Mouse (Mus musculus): ENCODE data around the gene Nod1. TPM values are rescaled to one million over a fixed set of nuclear protein-coding genes. Genes with fewer than 3 reads are reported as not detected.

Gene Nod1
- polyA plus RNA-seq, 1 experiment from 2014 or later: 3.6 TPM

GRCm38 (mm10) chr6:54975616-54976015 lies 3.2 kb upstream of the Nod1 start:
- WGBS: 67% methylated on average over 1 of the region's 1 CpGs
- Histone ChIP-seq H3K4me3 (replicated peaks) (no peak overlapping the region), H3K27me3 (replicated peaks) (peaks cover 14% of the 10 kb centered on the region), H3K4me1 (peaks cover 14% of the 10 kb centered on the region), H3K9me3 (replicated peaks) (no peaks in the 10 kb centered on the region), H3K27ac (replicated peaks) (no peak overlapping the region), H3K4me2 (no peak overlapping the region), H3K36me3 (no peaks in the 10 kb centered on the region), H3K9ac (replicated peaks) (no peak overlapping the region)
- ATAC-seq (ENCODE audit: low FRiP score): no peak

- no peak overlapping the region for H3K27ac ChIP-seq (replicated peaks)
- no peak overlapping the region for H3K9ac ChIP-seq (replicated peaks)
- H3K4me3 ChIP-seq (replicated peaks): no peak overlapping the region
- no peak overlapping the region for H3K4me2 ChIP-seq
- no peaks in the 10 kb centered on the region for H3K9me3 ChIP-seq (replicated peaks)
- no peaks in the 10 kb centered on the region for H3K36me3 ChIP-seq
- H3K27me3 ChIP-seq (replicated peaks): peaks cover 14% of the 10 kb centered on the region
- H3K4me1 ChIP-seq: peaks cover 14% of the 10 kb centered on the region
- 68% methylated on average over 5 of the region's 5 CpGs for WGBS
- no peak for ATAC-seq (ENCODE audit: low FRiP score)
Observed at GRCm38 (mm10) chr6:54974501-54974900, 2.1 kb upstream of the Nod1 start.

GRCm38 (mm10) chr6:54972929-54973211 lies 458 bp upstream of the Nod1 start:
- Histone ChIP-seq H3K27me3 (replicated peaks) (peaks cover 14% of the 10 kb centered on the region), H3K4me2 (peak overlapping the region; percentile 97), H3K27ac (replicated peaks) (no peak overlapping the region), H3K9me3 (replicated peaks) (no peaks in the 10 kb centered on the region), H3K9ac (replicated peaks) (no peak overlapping the region), H3K4me3 (replicated peaks) (peak overlapping the region; percentile 59), H3K36me3 (no peaks in the 10 kb centered on the region), H3K4me1 (peaks cover 14% of the 10 kb centered on the region)
- 0 out of 2 replicates have a peak, but pooled peaks have one; percentile 56 for ATAC-seq (ENCODE audit: low FRiP score)
- 15% methylated on average over 5 of the region's 5 CpGs for WGBS

GRCm38 (mm10) chr6:54971731-54972110 lies 691 bp downstream of the Nod1 start:
- H3K27ac ChIP-seq (replicated peaks): peak overlapping the region; percentile 72; the same call in 1 of the 2 replicates
- H3K4me1 ChIP-seq: peaks cover 14% of the 10 kb centered on the region
- 17% methylated on average over 8 of the region's 8 CpGs for WGBS
- H3K36me3 ChIP-seq: no peaks in the 10 kb centered on the region
- no peak for ATAC-seq (ENCODE audit: low FRiP score)
- H3K9ac ChIP-seq (replicated peaks): peak overlapping the region; percentile 58
- peak overlapping the region; percentile 97 for H3K4me2 ChIP-seq
- H3K4me3 ChIP-seq (replicated peaks): peak overlapping the region; percentile 59
- H3K27me3 ChIP-seq (replicated peaks): peaks cover 14% of the 10 kb centered on the region
- H3K9me3 ChIP-seq (replicated peaks): no peaks in the 10 kb centered on the region

GRCm38 (mm10) chr6:54970506-54970905 lies 1.9 kb downstream of the Nod1 start:
- H3K36me3 ChIP-seq: no peaks in the 10 kb centered on the region
- H3K9ac ChIP-seq (replicated peaks): no peak overlapping the region
- H3K4me1 ChIP-seq: peaks cover 14% of the 10 kb centered on the region
- no peak overlapping the region for H3K4me2 ChIP-seq
- ATAC-seq (ENCODE audit: low FRiP score): no peak
- 67% methylated on average over 9 of the region's 9 CpGs for whole genome bisulfite sequencing
- H3K4me3 ChIP-seq (replicated peaks): no peak overlapping the region
- no peaks in the 10 kb centered on the region for H3K9me3 ChIP-seq (replicated peaks)
- H3K27ac ChIP-seq (replicated peaks): no peak overlapping the region
- peaks cover 14% of the 10 kb centered on the region for H3K27me3 ChIP-seq (replicated peaks)

- no peak for ATAC-seq (ENCODE audit: low FRiP score)
- 56% methylated on average over 2 of the region's 2 CpGs for WGBS
- H3K4me3 ChIP-seq (replicated peaks): no peak overlapping the region
Observed at GRCm38 (mm10) chr6:54969801-54970200, 2.6 kb downstream of the Nod1 start.

GRCm38 (mm10) chr6:54967591-54967990 lies 4.8 kb downstream of the Nod1 start:
- Histone ChIP-seq H3K4me2 (no peak overlapping the region), H3K27me3 (replicated peaks) (peaks cover 5% of the 10 kb centered on the region), H3K36me3 (no peaks in the 10 kb centered on the region), H3K4me3 (replicated peaks) (no peak overlapping the region), H3K27ac (replicated peaks) (no peak overlapping the region), H3K9me3 (replicated peaks) (no peaks in the 10 kb centered on the region), H3K4me1 (peaks cover 9% of the 10 kb centered on the region; the same call in 1 of the 2 replicates), H3K9ac (replicated peaks) (no peak overlapping the region)
- ATAC-seq (ENCODE audit: low FRiP score): no peak
- WGBS: 48% methylated on average over 10 of the region's 10 CpGs

More at GRCm38 (mm10) chr6:54969801-54970200, 2.6 kb downstream of the Nod1 start:
- peaks cover 14% of the 10 kb centered on the region for H3K27me3 ChIP-seq (replicated peaks)
- no peak overlapping the region for H3K27ac ChIP-seq (replicated peaks)
- H3K4me1 ChIP-seq: peaks cover 14% of the 10 kb centered on the region
- H3K36me3 ChIP-seq: no peaks in the 10 kb centered on the region
- H3K4me2 ChIP-seq: no peak overlapping the region
- H3K9ac ChIP-seq (replicated peaks): no peak overlapping the region
- H3K9me3 ChIP-seq (replicated peaks): no peaks in the 10 kb centered on the region

GRCm38 (mm10) chr6:54965234-54965633 lies 7.2 kb downstream of the Nod1 start:
- H3K36me3 ChIP-seq: no peaks in the 10 kb centered on the region
- ATAC-seq (ENCODE audit: low FRiP score): no peak
- no peaks in the 10 kb centered on the region for H3K9me3 ChIP-seq (replicated peaks)
- H3K4me1 ChIP-seq: no peaks in the 10 kb centered on the region
- H3K27ac ChIP-seq (replicated peaks): no peak overlapping the region
- no peaks in the 10 kb centered on the region for H3K27me3 ChIP-seq (replicated peaks)
- no peak overlapping the region for H3K4me3 ChIP-seq (replicated peaks)
- H3K4me2 ChIP-seq: no peak overlapping the region
- H3K9ac ChIP-seq (replicated peaks): no peak overlapping the region
- 59% methylated on average over 5 of the region's 5 CpGs for WGBS

GRCm38 (mm10) chr6:54964755-54965154 lies 7.7 kb downstream of the Nod1 start:
- no peaks in the 10 kb centered on the region for H3K4me1 ChIP-seq
- 53% methylated on average over 1 of the region's 1 CpGs for WGBS
- H3K36me3 ChIP-seq: no peaks in the 10 kb centered on the region
- no peak overlapping the region for H3K27ac ChIP-seq (replicated peaks)
- H3K9ac ChIP-seq (replicated peaks): no peak overlapping the region
- H3K27me3 ChIP-seq (replicated peaks): no peaks in the 10 kb centered on the region
- no peak overlapping the region for H3K4me2 ChIP-seq
- no peak overlapping the region for H3K4me3 ChIP-seq (replicated peaks)
- ATAC-seq (ENCODE audit: low FRiP score): no peak
- no peaks in the 10 kb centered on the region for H3K9me3 ChIP-seq (replicated peaks)

GRCm38 (mm10) chr6:54963599-54963998 lies 8.8 kb downstream of the Nod1 start:
- Histone ChIP-seq H3K4me3 (replicated peaks) (no peak overlapping the region), H3K27me3 (replicated peaks) (no peaks in the 10 kb centered on the region), H3K27ac (replicated peaks) (no peak overlapping the region), H3K4me1 (no peaks in the 10 kb centered on the region), H3K4me2 (no peak overlapping the region), H3K36me3 (no peaks in the 10 kb centered on the region), H3K9me3 (replicated peaks) (no peaks in the 10 kb centered on the region), H3K9ac (replicated peaks) (no peak overlapping the region)
- 92% methylated on average over 2 of the region's 2 CpGs for WGBS
- ATAC-seq (ENCODE audit: low FRiP score): no peak

GRCm38 (mm10) chr6:54957655-54958054 lies 14.8 kb downstream of the Nod1 start:
- no peak for ATAC-seq (ENCODE audit: low FRiP score)

GRCm38 (mm10) chr6:54956425-54956824 lies 16.0 kb downstream of the Nod1 start:
- no peaks in the 10 kb centered on the region for H3K9me3 ChIP-seq (replicated peaks)
- H3K36me3 ChIP-seq: no peaks in the 10 kb centered on the region
- H3K4me2 ChIP-seq: no peak overlapping the region
- peak; percentile 65; the same call in 1 of the 2 replicates for ATAC-seq (ENCODE audit: low FRiP score)
- no peak overlapping the region for H3K9ac ChIP-seq (replicated peaks)
- no peak overlapping the region for H3K4me3 ChIP-seq (replicated peaks)
- 32% methylated on average over 1 of the region's 1 CpGs for WGBS
- H3K27ac ChIP-seq (replicated peaks): peak overlapping the region; percentile 45; the same call in 1 of the 2 replicates
- no peaks in the 10 kb centered on the region for H3K27me3 ChIP-seq (replicated peaks)
- peaks cover 5% of the 10 kb centered on the region; the same call in 1 of the 2 replicates for H3K4me1 ChIP-seq

More at GRCm38 (mm10) chr6:54957655-54958054, 14.8 kb downstream of the Nod1 start:
- WGBS: 93% methylated on average over 8 of the region's 8 CpGs
- H3K4me2 ChIP-seq: no peak overlapping the region
- H3K27ac ChIP-seq (replicated peaks): no peak overlapping the region
- no peaks in the 10 kb centered on the region for H3K27me3 ChIP-seq (replicated peaks)
- H3K9me3 ChIP-seq (replicated peaks): no peaks in the 10 kb centered on the region
- H3K4me3 ChIP-seq (replicated peaks): no peak overlapping the region
- H3K36me3 ChIP-seq: no peaks in the 10 kb centered on the region
- peaks cover 5% of the 10 kb centered on the region; the same call in 1 of the 2 replicates for H3K4me1 ChIP-seq
- no peak overlapping the region for H3K9ac ChIP-seq (replicated peaks)

GRCm38 (mm10) chr6:54955949-54956348 lies 16.5 kb downstream of the Nod1 start:
- Histone ChIP-seq H3K4me1 (peaks cover 5% of the 10 kb centered on the region; the same call in 1 of the 2 replicates), H3K36me3 (no peaks in the 10 kb centered on the region), H3K4me3 (replicated peaks) (no peak overlapping the region), H3K9ac (replicated peaks) (no peak overlapping the region), H3K27me3 (replicated peaks) (no peaks in the 10 kb centered on the region), H3K27ac (replicated peaks) (no peak overlapping the region), H3K9me3 (replicated peaks) (no peaks in the 10 kb centered on the region), H3K4me2 (no peak overlapping the region)
- no peak for ATAC-seq (ENCODE audit: low FRiP score)
